Mouse (Mus musculus) kidney, embryonic 16.5 days (tissue): ENCODE data around the gene H2-DMb2. TPM values are rescaled to one million over a fixed set of nuclear protein-coding genes. Genes with fewer than 3 reads are reported as not detected.
A peak's percentile ranks its signal among the peaks of the same experiment; 100 is the strongest.

Experiments used
- ATAC-seq: fragments of 200-750 bp; cut with Nextera tagmentation; 2 replicates; pipeline ENCODE4 v1.8.0; 2017; ENCODE audit warnings: moderate TSS enrichment; ENCODE audit not compliant: low FRiP score, low TSS enrichment
- H3K27ac ChIP-seq: fragments of 300-500 bp; sonication (generic); 2 replicates; pipeline ENCODE4 v1.5.1; 2014; ENCODE audit warnings: low read length
- H3K27me3 ChIP-seq: fragments of 300-500 bp; sonication (generic); 2 replicates; pipeline ENCODE4 v1.6.1; 2014; ENCODE audit warnings: low read length, control low read depth, mixed read lengths; ENCODE audit not compliant: insufficient read depth
- H3K36me3 ChIP-seq: fragments of 300-500 bp; sonication (generic); 2 replicates; pipeline ENCODE4 v1.6.1; 2014; ENCODE audit warnings: low read length, control low read depth, mixed read lengths; ENCODE audit not compliant: insufficient read depth
- H3K4me1 ChIP-seq: fragments of 300-500 bp; sonication (generic); 2 replicates; pipeline ENCODE4 v1.6.1; 2014; ENCODE audit warnings: low read length, control low read depth, mixed read lengths; ENCODE audit not compliant: insufficient read depth
- H3K4me2 ChIP-seq: fragments of 300-500 bp; sonication (generic); replicated peaks from 2 replicates; pipeline ENCODE4 v1.6.1; 2014; ENCODE audit warnings: low read depth, low read length
- H3K4me3 ChIP-seq: fragments of 300-500 bp; sonication (generic); 2 replicates; pipeline ENCODE4 v1.5.1; 2014; ENCODE audit warnings: mild to moderate bottlenecking, low read length
- H3K9ac ChIP-seq: fragments of 300-500 bp; sonication (generic); replicated peaks from 2 replicates; pipeline ENCODE4 v1.6.1; 2014; ENCODE audit warnings: low read length
- H3K9me3 ChIP-seq: fragments of 300-500 bp; sonication (generic); 2 replicates; pipeline ENCODE4 v1.6.1; 2016; ENCODE audit warnings: low read length, control low read depth
- WGBS: fragments of 180-500 bp; shearing (Covaris S2); extraction: QIAGEN DNeasy Blood & Tissue Kit; methylation state at CpG from one replicate; pipeline ENCODE4 v1.1.7; 2014; 5-methylcytosine and 5-hydroxymethylcytosine counted together
- polyA plus RNA-seq: library from polyadenylated mRNA; unstranded; fragments of >200 nt; fragmentation: Nextera tagmentation; extraction: Ambion mirVana; gene quantifications from 2 replicates; pipeline ENCODE4 v1.2.1, GENCODE M21; 2015

Gene H2-DMb2
- polyA plus RNA-seq, 1 experiment from 2014 or later, result 24.5 TPM

GRCm38 (mm10) chr17:34104804-34105203 lies 38.3 kb upstream of the H2-DMb2 start:
- Histone ChIP-seq H3K27ac (no peak overlapping the region), H3K27me3 (no peaks in the 10 kb centered on the region), H3K36me3 (peaks cover 7% of the 10 kb centered on the region; the same call in 1 of the 2 replicates), H3K4me1 (0 out of 2 replicates have a peak, but pooled peaks cover 3% of the 10 kb centered on the region), H3K9ac (no peak overlapping the region), H3K4me2 (no peak overlapping the region), H3K4me3 (no peak overlapping the region), H3K9me3 (peaks cover 2% of the 10 kb centered on the region; the same call in 1 of the 2 replicates)
- no peak for ATAC-seq
- 80% methylated on average over 9 of the region's 9 CpGs for WGBS

- Histone ChIP-seq H3K27me3 (no peaks in the 10 kb centered on the region), H3K4me1 (0 out of 2 replicates have a peak, but pooled peaks cover 3% of the 10 kb centered on the region), H3K36me3 (peaks cover 22% of the 10 kb centered on the region), H3K4me2 (no peak overlapping the region), H3K4me3 (no peak overlapping the region), H3K9ac (no peak overlapping the region), H3K27ac (no peak overlapping the region), H3K9me3 (peaks cover 2% of the 10 kb centered on the region; the same call in 1 of the 2 replicates)
- 84% methylated on average over 7 of the region's 7 CpGs for WGBS
- no peak for ATAC-seq
Observed at GRCm38 (mm10) chr17:34106555-34106954, 36.6 kb upstream of the H2-DMb2 start.

GRCm38 (mm10) chr17:34107109-34107867 lies 35.8 kb upstream of the H2-DMb2 start:
- Histone ChIP-seq H3K9ac (no peak overlapping the region), H3K4me2 (no peak overlapping the region), H3K36me3 (peaks cover 28% of the 10 kb centered on the region), H3K4me1 (no peaks in the 10 kb centered on the region; the same call in 1 of the 2 replicates), H3K27ac (no peak overlapping the region), H3K4me3 (no peak overlapping the region), H3K27me3 (no peaks in the 10 kb centered on the region), H3K9me3 (peaks cover 2% of the 10 kb centered on the region; the same call in 1 of the 2 replicates)
- no peak for ATAC-seq
- WGBS, result 83% methylated on average over 7 of the region's 7 CpGs

GRCm38 (mm10) chr17:34108460-34108859 lies 34.6 kb upstream of the H2-DMb2 start:
- 84% methylated on average over 5 of the region's 6 CpGs for WGBS
- Histone ChIP-seq H3K9me3 (peaks cover 2% of the 10 kb centered on the region; the same call in 1 of the 2 replicates), H3K4me2 (no peak overlapping the region), H3K36me3 (peaks cover 40% of the 10 kb centered on the region), H3K27ac (no peak overlapping the region), H3K4me1 (no peaks in the 10 kb centered on the region; the same call in 1 of the 2 replicates), H3K27me3 (no peaks in the 10 kb centered on the region), H3K4me3 (no peak overlapping the region), H3K9ac (no peak overlapping the region)
- ATAC-seq, result no peak

- H3K9me3 ChIP-seq, result peaks cover 2% of the 10 kb centered on the region; the same call in 1 of the 2 replicates
- 77% methylated on average over 14 of the region's 14 CpGs for WGBS
- no peak overlapping the region for H3K4me3 ChIP-seq
- peak; percentile 31; the same call in 1 of the 2 replicates for ATAC-seq
- no peaks in the 10 kb centered on the region for H3K27me3 ChIP-seq
- H3K27ac ChIP-seq, result no peak overlapping the region
- H3K4me2 ChIP-seq, result no peak overlapping the region
- no peaks in the 10 kb centered on the region; the same call in 1 of the 2 replicates for H3K4me1 ChIP-seq
- no peak overlapping the region for H3K9ac ChIP-seq
- peaks cover 48% of the 10 kb centered on the region for H3K36me3 ChIP-seq
Observed at GRCm38 (mm10) chr17:34109038-34109805, 33.9 kb upstream of the H2-DMb2 start.

GRCm38 (mm10) chr17:34109806-34110195 lies 33.3 kb upstream of the H2-DMb2 start:
- WGBS, result 71% methylated on average over 3 of the region's 3 CpGs
- Histone ChIP-seq H3K4me2 (no peak overlapping the region), H3K27ac (no peak overlapping the region), H3K4me1 (peaks cover 2% of the 10 kb centered on the region), H3K27me3 (no peaks in the 10 kb centered on the region), H3K9me3 (peaks cover 2% of the 10 kb centered on the region; the same call in 1 of the 2 replicates), H3K4me3 (no peak overlapping the region), H3K9ac (no peak overlapping the region), H3K36me3 (peaks cover 54% of the 10 kb centered on the region)
- ATAC-seq, result peak; percentile 49; the same call in 1 of the 2 replicates

GRCm38 (mm10) chr17:34110309-34110708 lies 32.8 kb upstream of the H2-DMb2 start:
- Histone ChIP-seq H3K27ac (no peak overlapping the region), H3K36me3 (peaks cover 59% of the 10 kb centered on the region), H3K4me1 (peaks cover 7% of the 10 kb centered on the region), H3K27me3 (no peaks in the 10 kb centered on the region), H3K4me2 (no peak overlapping the region), H3K9ac (no peak overlapping the region), H3K4me3 (no peak overlapping the region), H3K9me3 (peaks cover 2% of the 10 kb centered on the region; the same call in 1 of the 2 replicates)
- 59% methylated on average over 8 of the region's 8 CpGs for WGBS
- ATAC-seq, result no peak

- WGBS, result 88% methylated on average over 7 of the region's 7 CpGs
- H3K27ac ChIP-seq, result no peak overlapping the region
- H3K4me2 ChIP-seq, result no peak overlapping the region
- no peak for ATAC-seq
- no peaks in the 10 kb centered on the region for H3K27me3 ChIP-seq
- H3K4me3 ChIP-seq, result no peak overlapping the region
- no peaks in the 10 kb centered on the region for H3K9me3 ChIP-seq
- peaks cover 25% of the 10 kb centered on the region for H3K4me1 ChIP-seq
- peaks cover 89% of the 10 kb centered on the region for H3K36me3 ChIP-seq
- H3K9ac ChIP-seq, result no peak overlapping the region
Observed at GRCm38 (mm10) chr17:34114114-34114513, 29.0 kb upstream of the H2-DMb2 start.

GRCm38 (mm10) chr17:34116736-34117370 lies 26.3 kb upstream of the H2-DMb2 start:
- peak overlapping the region; percentile 99 for H3K4me2 ChIP-seq

More at GRCm38 (mm10) chr17:34116736-34117370, 26.3 kb upstream of the H2-DMb2 start:
- H3K9me3 ChIP-seq, result no peaks in the 10 kb centered on the region
- H3K36me3 ChIP-seq, result peaks cover 67% of the 10 kb centered on the region
- no peak for ATAC-seq
- WGBS, result 19% methylated on average over 7 of the region's 7 CpGs
- H3K4me1 ChIP-seq, result peaks cover 25% of the 10 kb centered on the region
- H3K27me3 ChIP-seq, result no peaks in the 10 kb centered on the region
- H3K27ac ChIP-seq, result no peak overlapping the region
- H3K9ac ChIP-seq, result peak overlapping the region; percentile 93
- peak overlapping the region; percentile 100 for H3K4me3 ChIP-seq
